Mouse (Mus musculus): ENCODE results near the gene Golga7b.

- no peak for TF ChIP-seq CTCF (IDR thresholded peaks at IDR 0.05; ENCODE audit: low read depth)
- no peak for TF ChIP-seq EP300 (IDR thresholded peaks at IDR 0.05; ENCODE audit: low read depth)
Observed at GRCm38 (mm10) chr19:42204306-42204705, 43.1 kb upstream of the Golga7b start.
